Mouse (Mus musculus): ENCODE data around the gene Zbtb32. TPM values are rescaled to one million over a fixed set of nuclear protein-coding genes. Genes with fewer than 3 reads are reported as not detected.

The Zbtb32 gene
- polyA plus RNA-seq, 1 experiment from 2014 or later: 0.20 TPM

- 91% methylated on average over 2 of the region's 2 CpGs for WGBS
- H3K27me3 ChIP-seq (ENCODE audit: poor library complexity, severe bottlenecking): no peaks in the 10 kb centered on the region
- H3K4me1 ChIP-seq: no peaks in the 10 kb centered on the region
- no peak overlapping the region for H3K4me3 ChIP-seq
- no peak overlapping the region for H3K27ac ChIP-seq
- no peaks in the 10 kb centered on the region for H3K9me3 ChIP-seq
- peaks cover 88% of the 10 kb centered on the region for H3K36me3 ChIP-seq (replicated peaks)
- DNase-seq (ENCODE audit: extremely low spot score, low spot score): no peak
These were observed 54.4 kb downstream of the Zbtb32 start for GRCm38 (mm10) chr7:30544327-30544726.

DNA sequence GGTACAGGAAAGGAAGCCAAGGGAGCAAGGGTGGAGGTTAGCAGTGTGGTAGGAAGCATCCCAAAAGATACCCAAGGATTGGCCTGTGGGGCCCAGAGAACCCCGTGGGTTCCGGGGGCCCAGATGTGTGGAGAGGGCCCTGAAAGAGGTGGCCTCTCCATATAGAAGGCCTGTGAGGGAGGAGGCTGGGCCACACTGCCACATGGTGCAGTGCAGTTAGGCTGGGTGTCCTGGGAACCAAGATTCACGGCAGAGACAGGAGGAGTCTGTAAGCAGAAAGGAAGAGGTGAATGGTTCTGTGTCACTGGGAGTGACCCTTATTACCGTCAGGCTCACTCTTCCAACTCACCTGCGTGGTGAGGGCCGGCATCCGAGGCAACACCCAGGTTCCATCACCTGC is 58.1 kb downstream of the Zbtb32 start:
- peaks cover 5% of the 10 kb centered on the region for H3K4me1 ChIP-seq
- no peak overlapping the region for H3K27ac ChIP-seq
- no peak for DNase-seq (ENCODE audit: extremely low spot score, low spot score)
- H3K4me3 ChIP-seq: no peak overlapping the region
- no peaks in the 10 kb centered on the region for H3K9me3 ChIP-seq
- 88% methylated on average over 7 of the region's 7 CpGs for WGBS
- peaks cover 64% of the 10 kb centered on the region for H3K36me3 ChIP-seq (replicated peaks)
- no peaks in the 10 kb centered on the region for H3K27me3 ChIP-seq (ENCODE audit: poor library complexity, severe bottlenecking)

Small RNA genes within 50 kb of the gene (microRNA-seq; reads per million reads assigned to microRNA genes)
- gene Gm38670 (1.5 reads per million), gene Mir3569 (not detected)

Other genes starting within 250 kb of the Zbtb32 start
- gene Lrfn3, start 236.1 kb downstream of the Zbtb32 start, polyA plus RNA-seq (2016; fragmentation: Nextera tagmentation; extraction: Ambion mirVana): 5.3 and 5.6 TPM in 2 replicates
- gene Tyrobp, start 185.1 kb downstream of the Zbtb32 start, polyA plus RNA-seq (2016; fragmentation: Nextera tagmentation; extraction: Ambion mirVana): 10.4 and 12.1 TPM in 2 replicates
- gene Hcst, start 179.1 kb downstream of the Zbtb32 start, polyA plus RNA-seq (2016; fragmentation: Nextera tagmentation; extraction: Ambion mirVana): 0.38 TPM in 1 of 2 replicates, not detected in the other
- 1.3 and 1.5 TPM in 2 replicates for gene Nfkbid, start 177.2 kb downstream of the Zbtb32 start, polyA plus RNA-seq (2016; fragmentation: Nextera tagmentation; extraction: Ambion mirVana)
- gene Aplp1, start 153.4 kb downstream of the Zbtb32 start, polyA plus RNA-seq (2016; fragmentation: Nextera tagmentation; extraction: Ambion mirVana): 25.4 and 33.7 TPM in 2 replicates
- gene Kirrel2, start 141.2 kb downstream of the Zbtb32 start, polyA plus RNA-seq (2016; fragmentation: Nextera tagmentation; extraction: Ambion mirVana): 0.29 and 0.52 TPM in 2 replicates
- 0.07 TPM in 1 of 2 replicates, not detected in the other for gene Nphs1, start 140.6 kb downstream of the Zbtb32 start, polyA plus RNA-seq (2016; fragmentation: Nextera tagmentation; extraction: Ambion mirVana)
- not detected in 2 replicates for gene Prodh2, start 105.3 kb downstream of the Zbtb32 start, polyA plus RNA-seq (2016; fragmentation: Nextera tagmentation; extraction: Ambion mirVana)
- 29.7 and 31.9 TPM in 2 replicates for gene Arhgap33, start 63.8 kb downstream of the Zbtb32 start, polyA plus RNA-seq (2016; fragmentation: Nextera tagmentation; extraction: Ambion mirVana)
- gene Hspb6, start 46.7 kb downstream of the Zbtb32 start, polyA plus RNA-seq (2016; fragmentation: Nextera tagmentation; extraction: Ambion mirVana): 4.3 and 4.6 TPM in 2 replicates
- gene Proser3, start 46.6 kb downstream of the Zbtb32 start, polyA plus RNA-seq (2016; fragmentation: Nextera tagmentation; extraction: Ambion mirVana): 15.2 and 16.1 TPM in 2 replicates
- gene Lin37, start 39.1 kb downstream of the Zbtb32 start, polyA plus RNA-seq (2016; fragmentation: Nextera tagmentation; extraction: Ambion mirVana): 40.7 and 44.2 TPM in 2 replicates
- gene U2af1l4, start 35.6 kb downstream of the Zbtb32 start, polyA plus RNA-seq (2016; fragmentation: Nextera tagmentation; extraction: Ambion mirVana): 96.1 and 96.7 TPM in 2 replicates
- gene Gm49396, start 35.6 kb downstream of the Zbtb32 start, polyA plus RNA-seq (2016; fragmentation: Nextera tagmentation; extraction: Ambion mirVana): 16.1 and 16.3 TPM in 2 replicates
- 124 and 126 TPM in 2 replicates for gene Psenen, start 35.3 kb downstream of the Zbtb32 start, polyA plus RNA-seq (2016; fragmentation: Nextera tagmentation; extraction: Ambion mirVana)
- 5.9 and 7.1 TPM in 2 replicates for gene Igflr1, start 33.5 kb downstream of the Zbtb32 start, polyA plus RNA-seq (2016; fragmentation: Nextera tagmentation; extraction: Ambion mirVana)
- 10.1 and 10.4 TPM in 2 replicates for gene Kmt2b, start 10.2 kb downstream of the Zbtb32 start, polyA plus RNA-seq (2016; fragmentation: Nextera tagmentation; extraction: Ambion mirVana)
- 0.68 and 0.71 TPM in 2 replicates for gene Upk1a, start 13.9 kb upstream of the Zbtb32 start, polyA plus RNA-seq (2016; fragmentation: Nextera tagmentation; extraction: Ambion mirVana)
- gene Cox6b1, start 27.2 kb upstream of the Zbtb32 start, polyA plus RNA-seq (2016; fragmentation: Nextera tagmentation; extraction: Ambion mirVana): 762 and 774 TPM in 2 replicates
- 0.30 TPM in 1 of 2 replicates, not detected in the other for gene Etv2, start 36.9 kb upstream of the Zbtb32 start, polyA plus RNA-seq (2016; fragmentation: Nextera tagmentation; extraction: Ambion mirVana)
- gene Rbm42, start 51.4 kb upstream of the Zbtb32 start, polyA plus RNA-seq (2016; fragmentation: Nextera tagmentation; extraction: Ambion mirVana): 119 and 129 TPM in 2 replicates
- gene Haus5, start 66.1 kb upstream of the Zbtb32 start, polyA plus RNA-seq (2016; fragmentation: Nextera tagmentation; extraction: Ambion mirVana): 90.2 and 91.9 TPM in 2 replicates
- not detected in 2 replicates for gene Pmis2, start 72.7 kb upstream of the Zbtb32 start, polyA plus RNA-seq (2016; fragmentation: Nextera tagmentation; extraction: Ambion mirVana)
- not detected in 2 replicates for gene 2200002J24Rik, start 100.0 kb upstream of the Zbtb32 start, polyA plus RNA-seq (2016; fragmentation: Nextera tagmentation; extraction: Ambion mirVana)
- 1.1 and 1.4 TPM in 2 replicates for gene Atp4a, start 113.3 kb upstream of the Zbtb32 start, polyA plus RNA-seq (2016; fragmentation: Nextera tagmentation; extraction: Ambion mirVana)
- gene Tmem147, start 130.6 kb upstream of the Zbtb32 start, polyA plus RNA-seq (2016; fragmentation: Nextera tagmentation; extraction: Ambion mirVana): 154 and 158 TPM in 2 replicates
- gene Gapdhs, start 144.8 kb upstream of the Zbtb32 start, polyA plus RNA-seq (2016; fragmentation: Nextera tagmentation; extraction: Ambion mirVana): 0.16 and 0.48 TPM in 2 replicates
- 0.73 and 1.0 TPM in 2 replicates for gene Sbsn, start 152.6 kb upstream of the Zbtb32 start, polyA plus RNA-seq (2016; fragmentation: Nextera tagmentation; extraction: Ambion mirVana)
- gene Dmkn, start 164.8 kb upstream of the Zbtb32 start, polyA plus RNA-seq (2016; fragmentation: Nextera tagmentation; extraction: Ambion mirVana): not detected in 2 replicates
- gene Krtdap, start 189.0 kb upstream of the Zbtb32 start, polyA plus RNA-seq (2016; fragmentation: Nextera tagmentation; extraction: Ambion mirVana): not detected in 2 replicates
- not detected in 2 replicates for gene Ffar2, start 224.9 kb upstream of the Zbtb32 start, polyA plus RNA-seq (2016; fragmentation: Nextera tagmentation; extraction: Ambion mirVana)